Mouse (Mus musculus) T-cell, adult 2 months (primary cell): Measurements from ENCODE around the gene Ccdc114.

Source experiments
- DNase-seq: peaks from one replicate; pipeline ENCODE4 v3.0.0; 2022; ENCODE audit warnings: low spot score

Ccdc114 gene

GRCm38 (mm10) chr7:45986893-45987292 is 63.0 kb downstream of the Ccdc114 start:
- DNase-seq = no peak

- no peak for DNase-seq
Observed at GRCm38 (mm10) chr7:45988344-45988743, 64.5 kb downstream of the Ccdc114 start.

GRCm38 (mm10) chr7:45992470-45992869 is 68.6 kb downstream of the Ccdc114 start:
- no peak for DNase-seq
